Mouse (Mus musculus) bone marrow, adult 2 months (tissue): ENCODE measurements at regions not wholly inside any gene's neighbourhood (a gene's known extent, or its start where the extent isn't known, plus 50 kb on each side); places are given as distances from the start of the nearest gene placed in this dataset.

ENCODE experiments used
- CTCF ChIP-seq: fragments of 200-500 bp; IDR thresholded peaks from 2 replicates; pipeline ENCODE4 v1.5.1; 2011; ENCODE audit warnings: low read length, control low read depth; ENCODE audit not compliant: control insufficient read depth, insufficient read depth
- POLR2A ChIP-seq: fragments of 200-500 bp; IDR thresholded peaks from 2 replicates; pipeline ENCODE4 v1.6.1; 2011; ENCODE audit warnings: low read depth, mild to moderate bottlenecking, control low read depth, low read length, borderline replicate concordance; ENCODE audit not compliant: control insufficient read depth

DNA sequence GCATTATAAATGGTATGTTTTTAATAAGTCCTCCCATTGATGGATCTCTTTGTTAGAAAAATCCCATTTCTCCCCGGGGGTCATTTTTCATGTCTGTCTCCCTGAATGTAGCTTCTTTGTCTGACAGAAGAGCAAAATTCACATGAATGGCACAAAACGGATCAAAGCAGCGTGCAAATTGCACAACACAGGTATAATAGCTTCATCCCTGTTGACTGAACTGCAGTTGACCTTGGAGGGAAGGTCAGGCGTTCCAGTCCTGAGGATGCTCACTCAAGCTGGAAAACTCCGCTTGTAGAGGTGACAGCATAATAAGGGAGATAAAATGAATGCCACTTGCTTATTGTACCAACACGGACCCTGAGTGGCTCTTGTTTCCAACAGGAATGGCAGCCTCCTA is 446.6 kb downstream of the Prim2 start:
- TF ChIP-seq POLR2A (no peak), CTCF (no peak)
